Mouse (Mus musculus) liver, adult 2 months (tissue): ENCODE results near the gene Lzts2. TPM values are rescaled to one million over a fixed set of nuclear protein-coding genes. Genes with fewer than 3 reads are reported as not detected.

Experiments
- DNase-seq: peaks from one replicate; pipeline ENCODE4 v3.0.0-alpha.2; 2011; ENCODE audit warnings: low read depth, low spot score; ENCODE audit errors: extremely low read depth
- H3K27ac ChIP-seq: fragments of 200-500 bp; replicated peaks from 2 replicates; pipeline ENCODE4 v1.5.1; 2012; ENCODE audit warnings: low read depth, mild to moderate bottlenecking, control low read depth, inconsistent platforms, low read length; ENCODE audit not compliant: insufficient read depth
- H3K27me3 ChIP-seq: fragments of 200-500 bp; 2 replicates; pipeline ENCODE4 v1.6.1; 2012; ENCODE audit warnings: mild to moderate bottlenecking, moderate library complexity, low read length, inconsistent platforms; ENCODE audit not compliant: control insufficient read depth, insufficient read depth
- H3K36me3 ChIP-seq: fragments of 200-500 bp; 2 replicates; pipeline ENCODE4 v1.6.1; 2012; ENCODE audit warnings: low read length, inconsistent platforms; ENCODE audit not compliant: control insufficient read depth, insufficient read depth
- H3K4me1 ChIP-seq: fragments of 200-500 bp; 2 replicates; pipeline ENCODE4 v1.6.1; 2011; ENCODE audit warnings: low read length; ENCODE audit not compliant: control insufficient read depth, insufficient read depth
- H3K4me3 ChIP-seq: fragments of 200-500 bp; 2 replicates; pipeline ENCODE4 v1.5.1; 2011; ENCODE audit warnings: low read depth, mild to moderate bottlenecking, control low read depth, low read length, moderate library complexity; ENCODE audit not compliant: insufficient read depth
- H3K79me2 ChIP-seq: fragments of 200-500 bp; 2 replicates; pipeline ENCODE4 v1.6.1; 2012; ENCODE audit warnings: inconsistent platforms, mild to moderate bottlenecking, low read length, moderate library complexity; ENCODE audit not compliant: control insufficient read depth, insufficient read depth
- H3K9ac ChIP-seq: fragments of 200-500 bp; 2 replicates; pipeline ENCODE4 v1.6.1; 2012; ENCODE audit warnings: low read depth, mild to moderate bottlenecking, control low read depth, inconsistent platforms, low read length
- CTCF ChIP-seq: fragments of 200-500 bp; IDR thresholded peaks from 2 replicates; pipeline ENCODE4 v1.5.1; 2011; ENCODE audit warnings: low read depth, low read length, control low read depth
- POLR2A ChIP-seq: fragments of 200-500 bp; IDR thresholded peaks from 2 replicates; pipeline ENCODE4 v1.6.1; 2011; ENCODE audit warnings: low read length, control low read depth; ENCODE audit not compliant: insufficient read depth; ENCODE audit errors: extremely low read depth
- WGBS: fragments of 180-500 bp; shearing (Covaris S2); methylation state at CpG from one replicate; pipeline ENCODE4 v1.1.7; 2018; 5-methylcytosine and 5-hydroxymethylcytosine counted together
- polyA plus RNA-seq: library from polyadenylated mRNA; depleted of rRNA; stranded (reverse); fragments of >200 nt; gene quantifications from 2 replicates; pipeline ENCODE4 v1.2.3, GENCODE M21; 2012
- total RNA-seq: library from RNA; depleted of rRNA; stranded (reverse); fragments of >200 nt; gene quantifications from 2 replicates; pipeline ENCODE4 v1.2.3, GENCODE M21; 2014

The Lzts2 gene
- total and polyA plus RNA-seq, 2 experiments, result 3.4 to 14.3 TPM

DNA sequence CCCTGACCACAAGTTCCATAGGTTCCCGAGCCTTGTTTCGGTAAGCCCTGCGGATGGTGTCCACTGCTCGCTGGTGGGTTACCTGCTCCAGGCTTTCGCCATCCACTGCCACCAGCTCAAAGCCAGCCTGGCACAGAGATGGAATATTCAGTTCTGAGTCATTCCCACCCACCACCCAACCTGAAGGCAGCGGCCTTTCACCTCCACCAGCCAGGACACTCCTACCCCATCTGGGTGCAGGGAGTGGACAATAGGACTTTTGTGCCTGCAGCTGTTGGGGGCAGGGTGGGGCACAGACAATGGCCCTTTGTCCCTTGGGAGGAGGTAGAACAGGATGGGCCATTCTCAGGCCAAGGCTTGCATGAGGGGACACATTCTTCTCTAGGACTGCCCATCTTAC lies 13.6 kb downstream of the Lzts2 start:
- no peak for DNase-seq
- H3K4me1 ChIP-seq, result no peaks in the 10 kb centered on the region; the same call in 1 of the 2 replicates
- no peak overlapping the region for H3K27ac ChIP-seq
- H3K9ac ChIP-seq, result no peak overlapping the region
- no peak overlapping the region for H3K4me3 ChIP-seq
- 93% methylated on average over 6 of the region's 6 CpGs for whole genome bisulfite sequencing
- no peaks in the 10 kb centered on the region for H3K27me3 ChIP-seq
- H3K36me3 ChIP-seq, result peaks cover 10% of the 10 kb centered on the region; the same call in 1 of the 2 replicates
- no peak for TF ChIP-seq POLR2A
- no peak for TF ChIP-seq CTCF
- no peaks in the 10 kb centered on the region for H3K79me2 ChIP-seq

DNA sequence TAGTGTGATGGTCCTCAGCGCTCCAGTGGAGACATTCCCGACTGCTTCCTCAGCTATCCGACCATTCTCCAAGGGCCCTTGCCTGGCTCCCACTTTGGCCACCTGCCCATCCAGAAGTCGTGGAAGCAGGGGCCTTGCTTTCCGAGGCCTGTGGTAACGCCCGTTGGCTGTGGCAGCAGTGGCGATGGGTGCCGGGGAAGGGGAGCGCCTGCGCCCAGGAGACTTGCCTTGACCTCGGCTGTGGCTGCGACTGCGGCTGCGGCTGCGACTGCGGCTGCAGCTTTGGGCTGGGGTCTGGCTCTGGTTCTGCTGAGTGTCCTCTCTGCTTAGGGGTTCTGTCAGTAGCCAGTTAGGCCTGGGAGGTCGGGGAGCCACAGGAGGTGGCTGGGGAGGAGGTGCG lies 14.5 kb downstream of the Lzts2 start:
- Histone ChIP-seq H3K9ac (no peak overlapping the region), H3K4me3 (no peak overlapping the region), H3K27ac (no peak overlapping the region), H3K4me1 (no peaks in the 10 kb centered on the region; the same call in 1 of the 2 replicates), H3K27me3 (no peaks in the 10 kb centered on the region), H3K36me3 (peaks cover 10% of the 10 kb centered on the region; the same call in 1 of the 2 replicates), H3K79me2 (no peaks in the 10 kb centered on the region)
- DNase-seq, result no peak
- 76% methylated on average over 19 of the region's 19 CpGs for WGBS
- no peak for TF ChIP-seq POLR2A
- no peak for TF ChIP-seq CTCF

DNA sequence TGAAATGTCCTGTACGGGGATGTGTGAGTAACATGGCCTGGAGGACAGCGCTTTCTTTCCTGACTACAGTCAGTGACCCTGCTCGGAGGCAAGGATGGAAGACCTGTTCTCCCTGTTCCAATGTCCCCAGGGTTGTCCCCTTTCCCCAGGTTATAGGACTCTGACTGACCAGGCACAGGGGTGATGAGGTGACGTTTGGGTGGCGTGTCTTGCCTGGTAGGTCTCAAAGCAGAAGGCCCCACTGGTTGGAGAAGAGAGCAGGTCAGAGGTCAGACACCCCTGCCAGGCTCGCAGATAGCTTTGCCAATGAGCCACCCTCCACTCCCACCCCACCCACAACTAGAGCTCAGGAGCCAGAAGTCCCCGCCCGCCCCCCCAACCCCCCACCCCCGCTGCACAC lies 15.4 kb downstream of the Lzts2 start:
- 51% methylated on average over 9 of the region's 9 CpGs for WGBS
- Histone ChIP-seq H3K27me3 (no peaks in the 10 kb centered on the region), H3K9ac (no peak overlapping the region), H3K4me1 (no peaks in the 10 kb centered on the region; the same call in 1 of the 2 replicates), H3K36me3 (peaks cover 10% of the 10 kb centered on the region; the same call in 1 of the 2 replicates), H3K27ac (no peak overlapping the region), H3K4me3 (no peak overlapping the region), H3K79me2 (no peaks in the 10 kb centered on the region)
- TF ChIP-seq CTCF (no peak), POLR2A (no peak)
- DNase-seq, result no peak

DNA sequence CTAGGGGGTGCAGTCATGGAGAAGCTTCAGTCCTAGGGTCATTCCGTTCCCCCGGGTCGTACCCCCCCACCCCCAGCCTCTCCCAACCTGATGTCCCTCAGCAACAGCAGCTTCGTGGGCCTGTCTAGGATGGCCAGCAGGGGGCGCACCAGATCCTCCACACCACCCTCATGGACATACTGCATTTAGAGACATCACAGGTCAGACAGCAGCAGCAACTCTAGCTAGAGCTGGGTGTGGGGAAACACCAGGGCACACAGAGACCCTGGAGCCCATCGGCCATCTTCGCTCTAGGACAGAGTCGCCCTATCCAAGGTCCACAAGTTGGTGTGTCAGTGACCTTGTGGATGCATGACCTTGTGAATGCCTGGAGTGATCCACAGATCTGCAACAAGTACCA lies 15.9 kb downstream of the Lzts2 start:
- no peak overlapping the region for H3K4me3 ChIP-seq
- WGBS, result 15% methylated on average over 8 of the region's 8 CpGs
- DNase-seq, result no peak

DNA sequence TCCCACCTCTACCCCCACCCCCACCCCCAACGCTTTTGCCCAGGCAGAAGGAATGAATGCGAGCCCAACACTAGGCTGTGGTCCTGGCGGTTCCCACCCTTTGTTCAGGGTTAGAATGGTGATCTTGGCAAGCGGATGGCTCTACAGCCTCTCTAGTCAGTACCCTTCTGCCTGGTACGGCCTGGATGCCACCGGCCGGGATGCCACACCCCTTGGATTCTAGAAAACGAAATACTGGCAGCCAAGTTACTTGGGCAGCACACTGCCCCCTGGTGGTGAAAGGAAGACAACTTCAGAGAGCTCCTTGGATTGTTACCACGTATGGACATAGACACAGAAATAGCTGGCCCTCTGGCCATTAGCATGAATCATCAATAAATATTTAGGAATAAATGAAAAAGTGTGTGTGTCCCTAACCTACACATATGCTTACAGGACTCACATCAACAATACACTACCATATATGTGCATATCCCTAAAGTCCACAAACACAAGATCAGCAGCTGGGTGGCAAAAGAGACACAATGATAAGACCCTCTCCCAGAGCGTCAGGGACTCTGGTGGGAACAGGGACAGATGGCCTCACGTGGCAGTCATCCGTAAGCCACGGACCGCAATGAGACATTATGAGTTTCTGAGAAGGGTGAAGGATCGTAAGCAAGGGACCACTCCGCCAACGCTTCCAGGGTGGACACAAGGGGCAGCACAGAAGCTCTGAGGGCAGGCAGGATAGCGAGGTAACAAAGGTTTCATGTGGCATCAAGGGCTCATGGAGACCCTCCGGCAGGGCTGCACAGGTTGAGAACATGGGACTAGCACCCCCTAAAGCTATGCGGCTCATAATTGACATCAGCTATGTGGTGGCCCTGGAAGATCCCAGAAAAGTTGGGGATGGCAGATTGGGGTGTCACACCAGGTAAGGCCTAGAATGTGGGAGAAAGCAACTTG lies 16.8 kb downstream of the Lzts2 start:
- peak overlapping the region; percentile 11; the same call in 1 of the 2 replicates for H3K4me3 ChIP-seq
- H3K79me2 ChIP-seq, result no peaks in the 10 kb centered on the region
- H3K9ac ChIP-seq, result 0 out of 2 replicates have a peak overlapping the region, but pooled peaks have one; percentile 19
- WGBS, result 40% methylated on average over 20 of the region's 20 CpGs
- no peaks in the 10 kb centered on the region for H3K27me3 ChIP-seq
- H3K4me1 ChIP-seq, result no peaks in the 10 kb centered on the region; the same call in 1 of the 2 replicates
- H3K36me3 ChIP-seq, result peaks cover 5% of the 10 kb centered on the region; the same call in 1 of the 2 replicates
- no peak for TF ChIP-seq POLR2A
- TF ChIP-seq CTCF, result peak; percentile 80
- DNase-seq, result peak; percentile 69
- H3K27ac ChIP-seq, result no peak overlapping the region

More for the DNA sequence above, 15.9 kb downstream of the Lzts2 start:
- no peak overlapping the region for H3K9ac ChIP-seq
- H3K79me2 ChIP-seq, result no peaks in the 10 kb centered on the region
- no peaks in the 10 kb centered on the region for H3K27me3 ChIP-seq
- no peak overlapping the region for H3K27ac ChIP-seq
- TF ChIP-seq POLR2A (no peak), CTCF (peak; percentile 91)
- no peaks in the 10 kb centered on the region; the same call in 1 of the 2 replicates for H3K4me1 ChIP-seq
- H3K36me3 ChIP-seq, result peaks cover 10% of the 10 kb centered on the region; the same call in 1 of the 2 replicates
